Mouse (Mus musculus) thymus, adult 2 months (tissue): Measurements from ENCODE around the gene Rdh16. TPM values are rescaled to one million over a fixed set of nuclear protein-coding genes. Genes with fewer than 3 reads are reported as not detected.

Experiments used
- DNase-seq: peaks from one replicate; pipeline ENCODE4 v3.0.0; 2021
- H3K27ac ChIP-seq: fragments of 200-500 bp; 2 replicates; pipeline ENCODE4 v1.5.1; 2012; ENCODE audit warnings: low read length, control low read depth; ENCODE audit not compliant: control insufficient read depth, insufficient read depth
- H3K27me3 ChIP-seq: fragments of 200-500 bp; 2 replicates; pipeline ENCODE4 v1.6.1; 2012; ENCODE audit warnings: mild to moderate bottlenecking, low read length, moderate library complexity, mixed read lengths; ENCODE audit not compliant: control insufficient read depth, insufficient read depth
- H3K36me3 ChIP-seq: fragments of 200-500 bp; 2 replicates; pipeline ENCODE4 v1.6.1; 2012; ENCODE audit warnings: mild to moderate bottlenecking, low read length, moderate library complexity; ENCODE audit not compliant: control insufficient read depth, insufficient read depth
- H3K4me1 ChIP-seq: fragments of 200-500 bp; replicated peaks from 2 replicates; pipeline ENCODE4 v1.6.1; 2012; ENCODE audit warnings: low read length; ENCODE audit not compliant: control insufficient read depth, insufficient read depth
- H3K4me3 ChIP-seq: fragments of 200-500 bp; 2 replicates; pipeline ENCODE4 v1.5.1; 2012; ENCODE audit warnings: mild to moderate bottlenecking, low read length, control low read depth, moderate library complexity; ENCODE audit not compliant: control insufficient read depth, insufficient read depth
- CTCF ChIP-seq: fragments of 200-500 bp; IDR thresholded peaks from 2 replicates; pipeline ENCODE4 v1.5.1; 2012; ENCODE audit warnings: mild to moderate bottlenecking, control low read depth, low read length, moderate library complexity, borderline replicate concordance; ENCODE audit not compliant: control insufficient read depth, poor library complexity, insufficient read depth; ENCODE audit errors: extremely low read depth
- POLR2A ChIP-seq: fragments of 200-500 bp; IDR thresholded peaks from 2 replicates; pipeline ENCODE4 v1.6.1; 2012; ENCODE audit warnings: mild to moderate bottlenecking, low read length, control low read depth, moderate library complexity; ENCODE audit not compliant: control insufficient read depth, poor library complexity, insufficient read depth; ENCODE audit errors: extremely low read depth
- WGBS: fragments of 180-500 bp; shearing (Covaris S2); methylation state at CpG from one replicate; pipeline ENCODE4 v1.1.7; 2018; 5-methylcytosine and 5-hydroxymethylcytosine counted together
- polyA plus RNA-seq: library from polyadenylated mRNA; depleted of rRNA; stranded (reverse); fragments of >200 nt; gene quantifications from 2 replicates; pipeline ENCODE4 v1.2.3, GENCODE M21; 2012

Rdh16 gene
- polyA plus RNA-seq, 1 experiment: 0.03 TPM

DNA sequence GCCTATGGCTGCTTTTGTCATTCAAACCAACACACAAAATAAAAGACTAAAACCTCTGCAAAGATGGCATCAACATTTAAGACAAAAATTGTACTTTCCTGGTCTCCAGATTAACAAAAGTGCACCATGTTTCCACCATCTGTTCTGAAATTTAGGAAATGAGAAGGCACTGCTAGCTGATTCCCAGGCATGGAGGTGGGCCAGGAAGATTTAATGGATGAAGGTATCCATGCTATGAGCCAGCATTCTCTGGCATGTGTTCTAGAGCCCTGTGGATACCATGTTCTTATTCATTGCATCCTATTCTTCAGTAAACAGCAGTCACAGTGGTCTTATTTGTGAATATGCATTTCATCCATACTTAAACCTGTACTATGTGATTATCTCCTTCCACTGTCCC, 55.4 kb downstream of the Rdh16 start:
- Histone ChIP-seq H3K27me3 (no peaks in the 10 kb centered on the region), H3K4me1 (no peaks in the 10 kb centered on the region), H3K4me3 (no peak overlapping the region), H3K36me3 (no peaks in the 10 kb centered on the region), H3K27ac (no peak overlapping the region)
- TF ChIP-seq CTCF: no peak
- TF ChIP-seq POLR2A: no peak
- no peak for DNase-seq

DNA sequence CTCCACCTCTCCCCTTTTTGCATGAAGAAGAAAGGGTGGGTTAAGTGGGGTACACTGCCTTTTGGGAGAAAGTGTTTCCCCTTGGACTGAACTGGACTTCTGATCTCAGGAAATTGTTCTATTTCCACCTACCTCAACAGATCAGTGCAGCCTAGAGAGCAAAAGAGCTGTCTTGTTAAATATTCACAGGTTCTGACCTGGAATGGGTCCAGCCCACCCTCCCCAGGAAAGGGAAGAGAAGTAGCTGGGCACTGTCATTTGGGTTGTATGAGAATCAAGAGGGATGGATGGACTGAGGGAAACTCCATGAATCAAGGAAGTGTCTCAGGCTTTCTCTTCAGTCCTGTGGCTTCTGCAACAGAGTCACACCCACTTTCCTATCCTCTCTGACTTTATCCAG, 64.0 kb downstream of the Rdh16 start:
- no peaks in the 10 kb centered on the region for H3K27me3 ChIP-seq
- H3K4me1 ChIP-seq: no peaks in the 10 kb centered on the region
- no peaks in the 10 kb centered on the region for H3K36me3 ChIP-seq
- no peak overlapping the region for H3K27ac ChIP-seq
- no peak for DNase-seq
- no peak overlapping the region for H3K4me3 ChIP-seq
- TF ChIP-seq CTCF (no peak), POLR2A (no peak)

DNA sequence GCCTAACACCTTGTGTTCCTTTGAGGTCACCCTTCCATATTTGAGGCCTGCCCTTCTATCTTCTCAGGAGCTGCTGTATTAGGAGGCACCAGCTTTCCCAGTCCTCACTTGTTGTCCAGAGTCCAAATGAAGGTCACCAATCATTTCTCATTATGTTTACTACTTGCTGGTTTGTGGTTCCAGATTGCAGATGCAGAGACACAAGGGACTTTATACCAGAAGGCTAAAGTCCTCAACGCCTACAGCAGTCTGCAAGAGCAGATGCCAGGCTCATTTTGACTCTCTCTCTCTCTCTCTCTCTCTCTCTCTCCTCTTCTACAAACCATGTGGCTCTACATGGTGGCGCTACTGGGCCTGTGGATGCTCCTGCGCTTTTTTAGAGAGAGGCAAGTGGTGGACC, 65.3 kb downstream of the Rdh16 start, which contains the start of gene Rdh16f2:
TSS of gene Rdh16f2 (plus strand) at position 243 of the 400 bp plus-strand sequence.
- 89% methylated on average over 3 of the region's 3 CpGs for WGBS
- no peak for DNase-seq
- H3K4me3 ChIP-seq: no peak within 1 kb of the TSS
- no peaks in the 10 kb centered on the region for H3K36me3 ChIP-seq
- TF ChIP-seq POLR2A (no peak), CTCF (no peak)
- no peaks in the 10 kb centered on the region for H3K27me3 ChIP-seq
- H3K27ac ChIP-seq: no peak within 1 kb of the TSS
- H3K4me1 ChIP-seq: no peaks in the 10 kb centered on the region

DNA sequence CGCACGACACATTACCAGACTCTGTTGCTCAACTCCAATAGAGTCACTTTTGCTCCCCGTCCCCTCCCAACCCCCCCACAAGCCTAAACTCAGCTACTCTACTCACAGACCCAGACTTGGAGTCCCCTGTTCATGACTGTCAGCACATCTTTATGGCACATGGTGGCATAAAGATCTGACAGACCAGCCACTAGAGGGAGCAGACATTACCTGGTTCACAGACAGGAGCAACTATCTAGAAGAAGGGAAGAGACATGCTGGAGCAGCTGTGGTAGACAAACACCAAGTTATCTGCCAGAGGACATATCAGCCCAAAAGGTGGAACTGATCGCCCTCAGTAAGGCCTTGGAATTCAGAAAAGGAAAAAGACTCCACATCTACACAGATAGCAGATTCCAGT, 71.5 kb downstream of the Rdh16 start:
- H3K4me1 ChIP-seq: no peaks in the 10 kb centered on the region
- H3K36me3 ChIP-seq: no peaks in the 10 kb centered on the region
- WGBS: 83% methylated on average over 4 of the region's 4 CpGs
- peak; percentile 3 for DNase-seq
- no peak overlapping the region for H3K4me3 ChIP-seq
- no peak overlapping the region for H3K27ac ChIP-seq
- no peaks in the 10 kb centered on the region for H3K27me3 ChIP-seq
- TF ChIP-seq POLR2A: no peak
- TF ChIP-seq CTCF: no peak

DNA sequence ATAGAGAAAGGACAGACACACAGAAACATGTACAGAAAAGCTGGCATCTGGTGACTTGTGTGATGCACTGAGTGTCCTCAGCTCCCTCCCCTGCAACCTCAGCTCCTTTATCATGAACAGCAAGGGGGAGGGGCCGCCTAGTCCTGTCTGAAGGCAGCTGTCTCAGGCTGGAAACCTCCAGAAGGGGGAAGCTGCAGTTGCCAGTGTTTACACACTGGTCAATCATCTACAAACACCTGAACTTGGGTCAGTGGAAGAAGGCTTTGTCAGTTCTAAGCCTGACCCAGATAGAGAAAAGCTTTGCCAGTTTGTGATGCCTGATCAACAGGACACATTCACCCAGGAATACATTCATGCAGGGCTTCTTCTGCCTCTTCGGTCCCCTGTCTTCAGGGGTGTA, 76.7 kb downstream of the Rdh16 start:
- Histone ChIP-seq H3K27ac (no peak overlapping the region), H3K36me3 (no peaks in the 10 kb centered on the region), H3K27me3 (no peaks in the 10 kb centered on the region), H3K4me1 (no peaks in the 10 kb centered on the region), H3K4me3 (no peak overlapping the region)
- no peak for DNase-seq
- TF ChIP-seq POLR2A (no peak), CTCF (no peak)
- 67% methylated on average over 2 of the region's 2 CpGs for WGBS

DNA sequence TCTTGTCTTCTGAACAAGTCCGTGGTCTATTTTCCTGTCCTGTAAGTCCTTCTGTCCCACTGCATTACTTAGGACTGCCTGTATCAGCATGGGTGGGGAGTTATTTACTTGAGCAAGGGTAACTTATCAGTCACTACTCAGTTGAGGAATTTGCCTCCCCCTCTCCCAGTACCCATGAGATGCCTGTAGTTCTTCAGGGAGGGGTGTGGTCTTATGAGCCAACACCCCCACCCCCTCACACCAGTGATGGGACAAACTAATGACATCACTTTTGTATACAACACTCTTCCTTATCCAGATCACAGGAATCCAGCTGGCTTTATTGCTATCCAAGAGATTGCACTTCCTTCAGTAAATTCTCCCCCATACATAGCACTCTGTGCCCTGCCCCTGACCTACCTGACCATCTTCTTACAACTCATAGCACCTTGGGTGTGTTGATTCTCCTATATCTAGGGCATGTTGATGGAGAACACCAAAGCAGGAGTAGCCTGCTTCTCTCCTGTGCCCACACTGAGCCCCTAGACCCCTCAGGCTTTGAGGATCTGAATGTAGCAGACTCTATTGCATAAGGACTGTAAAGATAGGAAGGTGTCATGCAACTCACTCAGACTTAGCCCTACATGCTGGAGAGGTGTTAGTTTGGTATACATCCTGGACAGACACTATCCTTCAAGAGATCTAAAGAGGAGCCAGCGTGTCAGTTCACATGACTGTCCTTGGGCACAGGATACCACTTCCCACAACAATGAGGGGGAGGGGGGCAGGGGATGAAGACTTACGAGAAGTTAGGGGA, 77.5 kb downstream of the Rdh16 start:
- no peak overlapping the region for H3K27ac ChIP-seq
- 73% methylated on average over 3 of the region's 3 CpGs for WGBS

DNA sequence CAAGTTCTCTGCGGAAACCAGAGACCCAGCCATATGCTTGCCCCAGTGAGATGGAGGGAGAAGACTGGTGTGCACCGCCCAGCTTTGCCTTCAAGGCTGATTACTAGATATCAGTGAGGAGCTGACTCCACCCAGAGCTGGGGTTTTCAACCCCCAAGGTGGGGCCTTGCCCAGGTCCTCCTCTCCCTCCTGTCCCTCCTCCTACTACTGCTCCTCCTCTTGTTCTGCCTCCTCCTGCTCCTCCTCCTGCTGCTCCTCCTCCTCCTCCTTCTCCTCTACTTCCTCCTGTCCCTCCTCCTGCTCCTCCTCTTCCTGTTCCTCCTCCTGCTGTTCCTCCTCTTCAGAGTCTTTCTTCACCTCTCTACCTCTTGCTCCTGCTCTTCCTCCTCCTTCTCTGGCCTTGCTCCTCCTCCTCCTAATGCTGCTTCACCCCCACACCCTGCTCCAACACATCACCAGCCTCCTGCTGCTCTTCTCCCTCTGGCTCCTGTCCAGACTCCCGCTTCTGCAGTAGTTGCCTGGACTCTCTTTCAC, 78.3 kb downstream of the Rdh16 start:
- no peak overlapping the region for H3K4me3 ChIP-seq
- no peaks in the 10 kb centered on the region for H3K27me3 ChIP-seq
- DNase-seq: no peak
- H3K4me1 ChIP-seq: no peaks in the 10 kb centered on the region
- 90% methylated on average over 3 of the region's 3 CpGs for WGBS
- no peaks in the 10 kb centered on the region for H3K36me3 ChIP-seq
- no peak for TF ChIP-seq POLR2A
- TF ChIP-seq CTCF: no peak
- no peak overlapping the region for H3K27ac ChIP-seq

More for the DNA sequence above, 77.5 kb downstream of the Rdh16 start:
- TF ChIP-seq POLR2A (no peak), CTCF (no peak)
- Histone ChIP-seq H3K36me3 (no peaks in the 10 kb centered on the region), H3K27me3 (no peaks in the 10 kb centered on the region), H3K4me3 (no peak overlapping the region), H3K4me1 (no peaks in the 10 kb centered on the region)
- DNase-seq: no peak

DNA sequence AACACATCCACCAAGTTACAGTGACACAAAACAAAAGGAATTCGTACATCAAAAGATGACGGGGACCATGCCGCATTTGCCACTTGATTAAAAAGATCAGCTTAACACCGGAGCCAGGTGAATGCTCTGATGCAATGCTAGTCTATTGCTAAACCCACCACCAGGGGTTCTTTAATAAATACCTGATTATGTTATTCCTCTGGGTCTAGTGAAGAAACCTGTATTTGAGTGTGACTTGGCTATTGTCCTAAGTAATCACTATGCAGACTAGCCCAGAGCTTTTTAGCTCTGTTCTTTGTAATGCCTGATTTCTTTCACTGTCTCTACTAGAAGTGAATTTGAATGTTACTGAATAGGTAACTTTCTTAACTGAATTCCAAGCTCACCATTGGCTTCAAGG, 80.1 kb downstream of the Rdh16 start:
- Histone ChIP-seq H3K27me3 (no peaks in the 10 kb centered on the region), H3K4me3 (no peak overlapping the region), H3K27ac (no peak overlapping the region), H3K36me3 (no peaks in the 10 kb centered on the region), H3K4me1 (no peaks in the 10 kb centered on the region)
- no peak for DNase-seq
- WGBS: 98% methylated on average over 4 of the region's 4 CpGs
- TF ChIP-seq POLR2A (no peak), CTCF (no peak)
